Mouse (Mus musculus): ENCODE results near the gene Golga2.
A peak's percentile ranks its signal among the peaks of the same experiment; 100 is the strongest.

GRCm38 (mm10) chr2:32282727-32283126, 4.5 kb upstream of the Golga2 start:
- peak; percentile 91 for TF ChIP-seq CTCF (IDR thresholded peaks at IDR 0.05; ENCODE audit: low read depth)
- TF ChIP-seq EP300 (IDR thresholded peaks at IDR 0.05; ENCODE audit: low read depth) = no peak

All from liver, postnatal 0 days (tissue).